Mouse (Mus musculus): ENCODE measurements at regions not wholly inside any gene's neighbourhood (a gene's known extent, or its start where the extent isn't known, plus 50 kb on each side); places are given as distances from the start of the nearest gene placed in this dataset.

DNA sequence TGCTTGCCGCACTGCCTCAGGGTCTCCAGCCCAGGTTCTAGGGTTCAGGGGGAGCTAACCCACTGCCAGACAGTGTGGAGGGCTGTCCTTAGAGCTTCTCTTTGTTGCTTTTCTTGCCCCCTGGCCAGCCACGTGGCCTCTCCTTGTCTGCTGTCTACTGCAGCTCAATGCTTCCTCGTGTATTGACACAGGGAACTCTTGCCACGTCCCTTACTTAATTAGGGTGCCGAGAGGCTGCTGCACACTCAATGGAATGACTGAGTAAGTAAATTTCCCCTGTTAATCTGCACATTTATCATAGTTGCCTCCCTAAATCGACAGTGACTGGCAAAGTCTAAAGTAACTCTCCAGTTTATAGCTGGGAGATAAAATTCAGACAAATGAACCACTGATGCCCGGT lies 304.4 kb upstream of the Mki67 start:
- Histone ChIP-seq H3K27ac (replicated peaks; ENCODE audit: insufficient read depth, low read depth, low read length) (no peak overlapping the region), H3K4me1 (ENCODE audit: control insufficient read depth, insufficient read depth, low read length) (no peaks in the 10 kb centered on the region), H3K79me2 (ENCODE audit: control insufficient read depth, insufficient read depth, low read length) (no peaks in the 10 kb centered on the region), H3K9ac (ENCODE audit: low read depth, low read length) (no peak overlapping the region), H3K4me3 (ENCODE audit: insufficient read depth, low read depth, low read length) (no peak overlapping the region), H3K27me3 (ENCODE audit: control insufficient read depth, insufficient read depth, low read length) (no peaks in the 10 kb centered on the region), H3K36me3 (ENCODE audit: control insufficient read depth, insufficient read depth, low read length) (no peaks in the 10 kb centered on the region)
- DNase-seq (ENCODE audit: extremely low read depth, low read depth, low spot score): no peak
- TF ChIP-seq POLR2A (IDR thresholded peaks at IDR 0.05; ENCODE audit: extremely low read depth, insufficient read depth, low read length): no peak
- no peak for TF ChIP-seq CTCF (IDR thresholded peaks at IDR 0.05; ENCODE audit: low read depth, low read length)
- WGBS: 69% methylated on average over 7 of the region's 7 CpGs

DNA sequence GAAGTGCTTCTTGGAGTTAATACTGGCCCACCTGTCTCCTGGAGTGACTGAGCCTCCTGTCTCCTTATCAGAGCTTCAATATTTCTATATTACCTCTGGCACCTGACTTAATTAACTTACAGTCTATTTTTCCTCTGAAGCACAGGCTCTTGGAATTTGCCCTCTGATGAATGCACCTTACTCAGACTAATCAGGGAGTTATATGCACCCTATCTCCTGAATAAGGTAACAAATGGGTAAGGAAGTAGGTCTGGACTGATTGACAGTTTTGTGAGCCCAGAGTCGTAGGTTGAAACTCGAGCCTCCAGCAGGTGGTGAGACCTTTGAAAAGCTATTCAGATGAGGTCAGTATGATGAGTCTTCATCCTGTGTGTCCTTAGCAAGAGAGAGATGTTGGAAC lies 304.9 kb upstream of the Mki67 start:
- WGBS: 56% methylated on average over 2 of the region's 2 CpGs
- Histone ChIP-seq H3K36me3 (ENCODE audit: control insufficient read depth, insufficient read depth, low read length) (no peaks in the 10 kb centered on the region), H3K4me1 (ENCODE audit: control insufficient read depth, insufficient read depth, low read length) (no peaks in the 10 kb centered on the region), H3K4me3 (ENCODE audit: insufficient read depth, low read depth, low read length) (no peak overlapping the region), H3K79me2 (ENCODE audit: control insufficient read depth, insufficient read depth, low read length) (no peaks in the 10 kb centered on the region), H3K27me3 (ENCODE audit: control insufficient read depth, insufficient read depth, low read length) (no peaks in the 10 kb centered on the region), H3K27ac (replicated peaks; ENCODE audit: insufficient read depth, low read depth, low read length) (no peak overlapping the region), H3K9ac (ENCODE audit: low read depth, low read length) (no peak overlapping the region)
- no peak for DNase-seq (ENCODE audit: extremely low read depth, low read depth, low spot score)
- TF ChIP-seq POLR2A (IDR thresholded peaks at IDR 0.05; ENCODE audit: extremely low read depth, insufficient read depth, low read length) (no peak), CTCF (IDR thresholded peaks at IDR 0.05; ENCODE audit: low read depth, low read length) (no peak)

DNA sequence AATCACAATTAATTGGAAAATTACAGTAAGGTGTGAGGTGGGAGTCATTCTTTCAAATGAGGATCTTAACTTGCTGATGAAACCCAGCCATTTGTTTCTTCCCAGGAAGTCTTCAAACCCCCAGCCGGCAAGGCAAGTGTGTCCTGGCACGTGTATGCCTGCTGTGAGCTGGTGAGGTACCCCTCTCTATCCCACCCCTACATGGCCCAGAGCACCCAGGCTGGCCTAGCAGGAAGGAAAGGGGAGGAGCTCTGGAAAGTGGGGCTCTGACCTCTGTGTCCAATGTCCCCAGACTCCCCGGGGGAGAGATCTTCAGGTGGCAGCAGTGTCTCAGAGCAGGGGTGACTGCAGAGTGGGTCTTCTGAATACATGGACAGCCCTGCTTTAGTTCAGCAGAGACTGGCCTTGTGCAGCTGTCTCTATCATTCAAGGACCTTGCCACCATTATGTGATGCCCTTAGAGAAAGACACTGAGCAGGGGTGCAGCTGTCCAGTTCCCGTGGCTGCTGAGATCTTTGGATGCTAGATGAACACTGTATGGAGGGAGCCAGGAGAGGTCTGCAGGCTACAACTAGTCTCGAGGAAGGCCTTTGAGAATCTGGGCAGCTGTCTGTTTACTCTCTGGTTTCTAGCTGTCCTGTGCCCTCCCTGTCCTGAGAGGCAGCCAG lies 306.8 kb upstream of the Mki67 start:
- no peak overlapping the region for H3K27ac ChIP-seq (replicated peaks; ENCODE audit: insufficient read depth, low read depth, low read length)
- WGBS: 68% methylated on average over 5 of the region's 5 CpGs
- no peaks in the 10 kb centered on the region; the same call in 1 of the 2 replicates for H3K27me3 ChIP-seq (ENCODE audit: control insufficient read depth, insufficient read depth, low read length)
- no peaks in the 10 kb centered on the region for H3K79me2 ChIP-seq (ENCODE audit: control insufficient read depth, insufficient read depth, low read length)
- no peak for TF ChIP-seq CTCF (IDR thresholded peaks at IDR 0.05; ENCODE audit: low read depth, low read length)
- no peak for TF ChIP-seq POLR2A (IDR thresholded peaks at IDR 0.05; ENCODE audit: extremely low read depth, insufficient read depth, low read length)
- no peak overlapping the region for H3K9ac ChIP-seq (ENCODE audit: low read depth, low read length)
- no peaks in the 10 kb centered on the region for H3K4me1 ChIP-seq (ENCODE audit: control insufficient read depth, insufficient read depth, low read length)
- H3K36me3 ChIP-seq (ENCODE audit: control insufficient read depth, insufficient read depth, low read length): no peaks in the 10 kb centered on the region
- DNase-seq (ENCODE audit: extremely low read depth, low read depth, low spot score): no peak
- no peak overlapping the region for H3K4me3 ChIP-seq (ENCODE audit: insufficient read depth, low read depth, low read length)

DNA sequence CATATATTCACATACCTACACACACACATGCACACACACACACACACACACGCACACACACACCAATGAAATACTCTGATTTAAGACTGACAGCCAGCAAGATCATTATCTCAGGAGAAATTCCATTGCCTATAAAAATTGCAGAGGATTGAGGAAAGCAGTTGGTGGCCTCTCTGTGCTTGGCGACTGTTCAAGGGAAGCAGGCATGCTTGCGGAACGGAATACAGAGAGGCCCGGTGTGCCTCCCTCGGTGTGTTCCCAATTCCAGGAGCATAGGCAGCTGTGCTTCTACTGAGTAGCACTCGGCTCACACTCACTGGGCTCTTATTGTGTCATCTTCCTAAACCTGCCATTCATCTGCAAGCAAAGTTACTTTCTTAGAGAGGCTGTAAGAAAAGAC lies 310.3 kb upstream of the Mki67 start:
- no peak for TF ChIP-seq CTCF (IDR thresholded peaks at IDR 0.05; ENCODE audit: low read depth, low read length)
- H3K27ac ChIP-seq (replicated peaks; ENCODE audit: insufficient read depth, low read depth, low read length): no peak overlapping the region
- no peak overlapping the region for H3K9ac ChIP-seq (ENCODE audit: low read depth, low read length)
- no peak for DNase-seq (ENCODE audit: extremely low read depth, low read depth, low spot score)
- 84% methylated on average over 7 of the region's 7 CpGs for WGBS
- H3K36me3 ChIP-seq (ENCODE audit: control insufficient read depth, insufficient read depth, low read length): no peaks in the 10 kb centered on the region
- H3K79me2 ChIP-seq (ENCODE audit: control insufficient read depth, insufficient read depth, low read length): no peaks in the 10 kb centered on the region
- H3K27me3 ChIP-seq (ENCODE audit: control insufficient read depth, insufficient read depth, low read length): no peaks in the 10 kb centered on the region; the same call in 1 of the 2 replicates
- H3K4me3 ChIP-seq (ENCODE audit: insufficient read depth, low read depth, low read length): no peak overlapping the region
- no peaks in the 10 kb centered on the region for H3K4me1 ChIP-seq (ENCODE audit: control insufficient read depth, insufficient read depth, low read length)

DNA sequence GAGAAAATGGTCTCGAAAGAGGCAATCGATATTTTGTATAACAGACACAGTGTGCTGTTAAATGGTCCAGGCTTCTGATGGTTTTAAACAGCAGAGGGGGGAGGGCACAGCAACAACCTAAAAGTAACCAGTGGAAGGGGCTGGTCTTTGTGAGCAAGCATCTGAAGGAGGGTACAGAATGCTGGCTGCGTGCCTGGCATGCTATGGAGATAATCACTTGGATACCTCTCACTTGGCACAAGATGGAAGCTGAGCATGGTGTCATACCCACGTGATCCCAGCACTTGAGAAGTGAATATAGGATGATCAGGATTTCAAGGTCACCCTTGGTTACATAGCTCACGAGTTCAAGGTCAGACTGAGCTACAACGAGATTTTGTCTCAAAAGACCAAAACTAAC lies 315.9 kb upstream of the Mki67 start:
- Histone ChIP-seq H3K27me3 (ENCODE audit: control insufficient read depth, insufficient read depth, low read length) (no peaks in the 10 kb centered on the region; the same call in 1 of the 2 replicates), H3K79me2 (ENCODE audit: control insufficient read depth, insufficient read depth, low read length) (no peaks in the 10 kb centered on the region), H3K4me3 (ENCODE audit: insufficient read depth, low read depth, low read length) (no peak overlapping the region), H3K36me3 (ENCODE audit: control insufficient read depth, insufficient read depth, low read length) (no peaks in the 10 kb centered on the region), H3K9ac (ENCODE audit: low read depth, low read length) (no peak overlapping the region), H3K4me1 (ENCODE audit: control insufficient read depth, insufficient read depth, low read length) (no peaks in the 10 kb centered on the region), H3K27ac (replicated peaks; ENCODE audit: insufficient read depth, low read depth, low read length) (no peak overlapping the region)
- no peak for TF ChIP-seq CTCF (IDR thresholded peaks at IDR 0.05; ENCODE audit: low read depth, low read length)
- TF ChIP-seq POLR2A (IDR thresholded peaks at IDR 0.05; ENCODE audit: extremely low read depth, insufficient read depth, low read length): no peak
- WGBS: 76% methylated on average over 6 of the region's 6 CpGs
- no peak for DNase-seq (ENCODE audit: extremely low read depth, low read depth, low spot score)

DNA sequence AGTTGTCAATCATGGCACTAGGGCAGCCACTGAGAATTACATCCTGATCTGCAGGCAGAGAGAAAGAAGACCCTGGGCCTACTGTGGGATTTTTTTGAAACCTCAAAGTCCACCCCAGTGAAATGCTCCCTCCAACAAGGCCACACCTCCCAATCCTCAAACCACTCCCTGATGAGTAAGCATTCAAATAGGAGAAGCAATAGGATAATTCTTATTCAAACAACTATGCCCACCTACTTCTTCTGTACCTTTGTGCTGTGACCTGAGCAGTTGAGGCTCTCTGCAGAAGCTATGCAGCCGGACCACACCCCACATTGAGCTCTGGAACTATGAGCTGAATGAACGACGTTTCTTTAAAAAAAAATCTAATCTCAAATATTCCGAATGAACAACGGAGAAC lies 317.4 kb upstream of the Mki67 start:
- Histone ChIP-seq H3K36me3 (ENCODE audit: control insufficient read depth, insufficient read depth, low read length) (no peaks in the 10 kb centered on the region), H3K27me3 (ENCODE audit: control insufficient read depth, insufficient read depth, low read length) (no peaks in the 10 kb centered on the region; the same call in 1 of the 2 replicates), H3K79me2 (ENCODE audit: control insufficient read depth, insufficient read depth, low read length) (no peaks in the 10 kb centered on the region), H3K9ac (ENCODE audit: low read depth, low read length) (no peak overlapping the region), H3K27ac (replicated peaks; ENCODE audit: insufficient read depth, low read depth, low read length) (no peak overlapping the region), H3K4me1 (ENCODE audit: control insufficient read depth, insufficient read depth, low read length) (no peaks in the 10 kb centered on the region), H3K4me3 (ENCODE audit: insufficient read depth, low read depth, low read length) (no peak overlapping the region)
- no peak for DNase-seq (ENCODE audit: extremely low read depth, low read depth, low spot score)
- WGBS: 91% methylated on average over 5 of the region's 5 CpGs
- TF ChIP-seq POLR2A (IDR thresholded peaks at IDR 0.05; ENCODE audit: extremely low read depth, insufficient read depth, low read length) (no peak), CTCF (IDR thresholded peaks at IDR 0.05; ENCODE audit: low read depth, low read length) (no peak)
